Mouse (Mus musculus) CH12.LX (cell line): ENCODE results near the gene Zfp420. TPM values are rescaled to one million over a fixed set of nuclear protein-coding genes. Genes with fewer than 3 reads are reported as not detected.

Source experiments
- DNase-seq: peaks from one replicate; pipeline ENCODE4 v3.0.0-alpha.2; 2013; ENCODE audit errors: extremely low read depth
- H3K27ac ChIP-seq: 2 replicates; pipeline ENCODE4 v1.5.1; 2012; ENCODE audit warnings: low read depth, mild to moderate bottlenecking, control low read depth, moderate library complexity; ENCODE audit not compliant: insufficient read depth
- H3K27me3 ChIP-seq: replicated peaks from 2 replicates; pipeline ENCODE3; 2012; ENCODE audit warnings: inconsistent platforms
- H3K36me3 ChIP-seq, 2 experiments: replicated peaks in 1 of 2; 2 replicates each; pipeline versions ENCODE3 to v1.6.1; 2012; ENCODE audit warnings: inconsistent platforms in 1 of 2, low read length in 1 of 2, mild to moderate bottlenecking in 1 of 2, mixed read lengths in 1 of 2, moderate library complexity in 1 of 2; ENCODE audit not compliant: control insufficient read depth in 1 of 2, insufficient read depth in 1 of 2
- H3K4me1 ChIP-seq, 2 experiments: 2 replicates each; pipeline ENCODE4 v1.6.1; 2012; ENCODE audit warnings: inconsistent platforms in 1 of 2, moderate library complexity in 1 of 2; ENCODE audit not compliant: insufficient read depth in 2 of 2, control insufficient read depth in 1 of 2
- H3K4me2 ChIP-seq: 2 replicates; pipeline ENCODE4 v1.6.1; 2012; ENCODE audit warnings: low read depth, mild to moderate bottlenecking, control low read depth; ENCODE audit not compliant: poor library complexity, insufficient read depth, severe bottlenecking
- H3K4me3 ChIP-seq, 3 experiments: fragments of 150-350 bp in 1 of 3; sonication (generic) in 1 of 3; replicated peaks in 1 of 3; 2 replicates each; pipeline versions ENCODE3 to v1.5.1; 2011 to 2012; ENCODE audit warnings: low read depth in 2 of 3, low read length in 2 of 3, mild to moderate bottlenecking in 2 of 3, moderate library complexity in 2 of 3, control low read depth in 1 of 3, improper control_type of control experiment in 1 of 3, inconsistent platforms in 1 of 3, mixed read lengths in 1 of 3; ENCODE audit not compliant: poor library complexity in 1 of 3
- H3K79me2 ChIP-seq: replicated peaks from 2 replicates; pipeline ENCODE4 v1.6.1; 2012; ENCODE audit warnings: mild to moderate bottlenecking, moderate library complexity; ENCODE audit not compliant: control insufficient read depth, poor library complexity, insufficient read depth, severe bottlenecking; ENCODE audit errors: extremely low read depth
- H3K9ac ChIP-seq: 2 replicates; pipeline ENCODE4 v1.6.1; 2012; ENCODE audit warnings: low read depth, mild to moderate bottlenecking, control low read depth, moderate library complexity; ENCODE audit not compliant: insufficient read depth
- H3K9me3 ChIP-seq: replicated peaks from 2 replicates; pipeline ENCODE3; 2012; ENCODE audit warnings: low read length, inconsistent platforms, mixed read lengths
- E2F4 ChIP-seq: IDR thresholded peaks from 2 replicates; pipeline ENCODE4 v1.6.1; 2011; ENCODE audit warnings: low read depth, low read length, improper control_type of control experiment; ENCODE audit not compliant: insufficient replicate concordance
- EP300 ChIP-seq: IDR thresholded peaks from 2 replicates; pipeline ENCODE4 v1.6.1; 2011; ENCODE audit warnings: low read length, improper control_type of control experiment
- ETS1 ChIP-seq: conservative IDR thresholded peaks from 2 replicates; pipeline ENCODE4 v1.6.1; 2012; ENCODE audit warnings: low read depth, mild to moderate bottlenecking, inconsistent platforms, low read length, improper control_type of control experiment, moderate library complexity
- GABPA ChIP-seq: IDR thresholded peaks from 2 replicates; pipeline ENCODE4 v1.6.1; 2012; ENCODE audit warnings: low read depth, low read length, improper control_type of control experiment, inconsistent platforms; ENCODE audit not compliant: insufficient replicate concordance
- HCFC1 ChIP-seq: IDR thresholded peaks from 2 replicates; pipeline ENCODE4 v1.6.1; 2012; ENCODE audit warnings: low read depth, mild to moderate bottlenecking, inconsistent platforms, low read length, improper control_type of control experiment
- IRF4 ChIP-seq: IDR thresholded peaks from 2 replicates; pipeline ENCODE4 v1.6.1; 2014; ENCODE audit warnings: low read depth, mild to moderate bottlenecking, inconsistent platforms, low read length, improper control_type of control experiment
- JUND ChIP-seq: conservative IDR thresholded peaks from 2 replicates; pipeline ENCODE4 v1.6.1; 2011; ENCODE audit warnings: low read depth, low read length, improper control_type of control experiment
- KAT2A ChIP-seq: IDR thresholded peaks from 2 replicates; pipeline ENCODE4 v1.6.1; 2012; ENCODE audit warnings: low read length, improper control_type of control experiment, inconsistent platforms; ENCODE audit not compliant: insufficient replicate concordance
- MAFK ChIP-seq: IDR thresholded peaks from 2 replicates; pipeline ENCODE4 v1.6.1; 2011; ENCODE audit warnings: low read length, improper control_type of control experiment; ENCODE audit not compliant: insufficient replicate concordance
- MAX ChIP-seq: IDR thresholded peaks from 2 replicates; pipeline ENCODE4 v1.6.1; 2011; ENCODE audit warnings: low read length, improper control_type of control experiment
- MAZ ChIP-seq: IDR thresholded peaks from 2 replicates; pipeline ENCODE4 v1.6.1; 2012; ENCODE audit warnings: low read depth, mild to moderate bottlenecking, inconsistent platforms, low read length, improper control_type of control experiment, moderate library complexity
- MEF2A ChIP-seq: IDR thresholded peaks from 2 replicates; pipeline ENCODE4 v1.6.1; 2014; ENCODE audit warnings: low read depth, mild to moderate bottlenecking, inconsistent platforms, low read length, improper control_type of control experiment, borderline replicate concordance
- MXI1 ChIP-seq: IDR thresholded peaks from 2 replicates; pipeline ENCODE4 v1.6.1; 2011; ENCODE audit warnings: mild to moderate bottlenecking, low read depth, low read length, improper control_type of control experiment
- MYC ChIP-seq: IDR thresholded peaks from 2 replicates; pipeline ENCODE4 v1.6.1; 2011; ENCODE audit warnings: low read depth, mild to moderate bottlenecking, improper control_type of control experiment, low read length
- PAX5 ChIP-seq: IDR thresholded peaks from 2 replicates; pipeline ENCODE4 v1.6.1; 2012; ENCODE audit warnings: low read length, inconsistent platforms, mixed read lengths
- POLR2A ChIP-seq: IDR thresholded peaks from 2 replicates; pipeline ENCODE4 v1.6.1; 2011; ENCODE audit warnings: low read depth, mild to moderate bottlenecking, improper control_type of control experiment, low read length
- POLR2AphosphoS2 ChIP-seq: IDR thresholded peaks from 2 replicates; pipeline ENCODE4 v1.6.1; 2011; ENCODE audit warnings: low read depth, low read length, improper control_type of control experiment
- RAD21 ChIP-seq: IDR thresholded peaks from 2 replicates; pipeline ENCODE4 v1.6.1; 2011; ENCODE audit warnings: low read depth, mild to moderate bottlenecking, low read length, improper control_type of control experiment, moderate library complexity
- RCOR1 ChIP-seq: conservative IDR thresholded peaks from 2 replicates; pipeline ENCODE4 v1.6.1; 2012; ENCODE audit warnings: low read depth, mild to moderate bottlenecking, inconsistent platforms, low read length, improper control_type of control experiment
- SMC3 ChIP-seq: IDR thresholded peaks from 2 replicates; pipeline ENCODE4 v1.6.1; 2011; ENCODE audit warnings: low read depth, low read length, improper control_type of control experiment
- TBP ChIP-seq: conservative IDR thresholded peaks from 2 replicates; pipeline ENCODE4 v1.6.1; 2011; ENCODE audit warnings: low read depth, low read length, improper control_type of control experiment
- TCF12 ChIP-seq: IDR thresholded peaks from 2 replicates; pipeline ENCODE4 v1.6.1; 2014; ENCODE audit warnings: low read depth, mild to moderate bottlenecking, inconsistent platforms, low read length, improper control_type of control experiment
- USF1 ChIP-seq: IDR thresholded peaks from 2 replicates; pipeline ENCODE4 v1.6.1; 2014; ENCODE audit warnings: low read depth, mild to moderate bottlenecking, inconsistent platforms, low read length, improper control_type of control experiment
- ZC3H11A ChIP-seq: IDR thresholded peaks from 2 replicates; pipeline ENCODE4 v1.6.1; 2012; ENCODE audit warnings: low read depth, mild to moderate bottlenecking, inconsistent platforms, low read length, improper control_type of control experiment
- ZKSCAN1 ChIP-seq: IDR thresholded peaks from 2 replicates; pipeline ENCODE4 v1.6.1; 2012; ENCODE audit warnings: low read depth, inconsistent platforms, low read length, improper control_type of control experiment, borderline replicate concordance
- ZNF384 ChIP-seq: IDR thresholded peaks from 2 replicates; pipeline ENCODE4 v1.6.1; 2012; ENCODE audit warnings: low read depth, low read length, improper control_type of control experiment, inconsistent platforms
- dilution Hi-C: fragments of 300-500 bp; cut with MboI; formaldehyde crosslinking; loops from 2 replicates; pipeline ENCODE4 v1.14.3; 2020; ENCODE audit warnings: low sequenced_read_pairs; ENCODE audit not compliant: extremely low pct_unique_long_range_greater_than_20kb, extremely low pct_ligation_motif_present
- in situ Hi-C: fragments of 300-500 bp; cut with MboI; formaldehyde crosslinking; loops from 3 replicates; pipeline ENCODE4 v1.14.3; 2019; ENCODE audit warnings: low sequenced_read_pairs, low pct_ligation_motif_present, low pct_unique_long_range_greater_than_20kb, mixed read lengths
- polyA plus RNA-seq: library from polyadenylated mRNA; unstranded; fragments of >175 nt; gene quantifications from 2 replicates; pipeline ENCODE4 v1.2.1, GENCODE M21; 2012; ENCODE audit warnings: low read depth; ENCODE audit not compliant: insufficient read length
- total RNA-seq, 2 experiments: library from RNA; depleted of rRNA; stranded (reverse); fragments of 300-350 nt in 1 of 2; fragments of >200 nt in 1 of 2; gene quantifications; 2 replicates each; pipeline ENCODE4 v1.2.3; 2012 to 2014

Gene Zfp420
- total and polyA plus RNA-seq, 3 experiments, result 2.5 to 4.8 (median 3.3) TPM

DNA sequence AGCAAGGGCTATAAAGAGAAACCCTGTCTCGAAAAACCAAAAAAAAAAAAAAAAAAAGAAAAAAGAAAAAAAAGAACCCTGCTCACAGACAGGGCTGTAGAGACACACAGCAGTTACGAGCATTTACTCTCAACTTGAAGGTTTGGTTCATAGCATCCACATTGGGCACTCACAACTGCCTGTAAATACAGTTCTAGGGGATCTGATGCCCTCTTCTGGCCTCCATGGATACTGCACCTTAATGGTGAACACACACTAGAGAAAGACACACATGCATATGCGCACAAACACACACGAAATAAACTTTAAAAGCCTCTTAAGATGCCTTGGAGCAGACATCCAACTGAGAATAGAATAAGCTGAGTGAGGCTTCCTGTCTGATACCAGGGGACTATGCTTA lies 38.6 kb downstream of the Zfp420 start:
- DNase-seq, result no peak
- Histone ChIP-seq H3K4me1 (no peaks in the 10 kb centered on the region; a peak in 1 of 4 replicates), H3K9ac (no peak overlapping the region), H3K4me3 (no peak overlapping the region), H3K4me2 (no peak overlapping the region), H3K27me3 (no peaks in the 10 kb centered on the region), H3K27ac (no peak overlapping the region), H3K79me2 (no peaks in the 10 kb centered on the region), H3K9me3 (peaks cover 46% of the 10 kb centered on the region), H3K36me3 (peaks cover 59 to 87% of the 10 kb centered on the region in 2 experiments)
- no peak for TF ChIP-seq GABPA
- TF ChIP-seq USF1, result no peak
- TF ChIP-seq E2F4, result no peak
- no peak for TF ChIP-seq KAT2A
- TF ChIP-seq MAZ, result no peak
- no peak for TF ChIP-seq PAX5
- TF ChIP-seq RCOR1, result no peak
- no peak for TF ChIP-seq RAD21
- TF ChIP-seq POLR2A, result no peak
- no peak for TF ChIP-seq ETS1
- TF ChIP-seq MAFK, result no peak
- TF ChIP-seq JUND, result no peak
- TF ChIP-seq ZKSCAN1, result no peak
- TF ChIP-seq MYC, result no peak
- no peak for TF ChIP-seq TBP
- no peak for TF ChIP-seq MEF2A
- TF ChIP-seq ZC3H11A, result no peak
- in situ Hi-C loops, result no loop called here
- dilution Hi-C loops, result no loop called here

DNA sequence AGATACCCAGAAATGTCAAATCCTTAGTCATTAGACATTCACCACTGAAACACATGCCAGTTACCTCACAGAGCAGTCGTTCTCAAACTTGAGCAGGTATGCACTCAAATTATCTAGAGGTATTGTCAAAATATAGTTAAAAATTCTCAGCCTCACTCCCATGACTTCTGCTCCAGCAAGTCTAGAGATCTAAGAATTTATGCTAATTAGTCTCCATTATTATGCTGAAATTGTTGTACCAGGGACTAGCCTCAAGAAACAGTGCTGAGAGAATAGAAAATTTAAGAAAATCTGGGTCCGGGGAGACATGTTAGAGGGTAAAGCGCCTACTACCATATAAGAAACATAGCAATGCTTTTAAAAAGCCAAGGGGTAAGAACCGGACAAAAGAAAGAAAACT lies 44.3 kb downstream of the Zfp420 start:
- TF ChIP-seq POLR2AphosphoS2 (no peak), IRF4 (no peak), ZNF384 (no peak), SMC3 (no peak), EP300 (no peak), KAT2A (no peak), RCOR1 (no peak), TCF12 (no peak), MAX (no peak), MXI1 (no peak), HCFC1 (no peak), GABPA (no peak), MAFK (no peak)
- Histone ChIP-seq H3K27ac (no peak overlapping the region), H3K79me2 (peaks cover 4% of the 10 kb centered on the region; the same call in 1 of the 2 replicates), H3K4me3 (no peak overlapping the region), H3K9ac (no peak overlapping the region), H3K27me3 (no peaks in the 10 kb centered on the region), H3K9me3 (peaks cover 5% of the 10 kb centered on the region), H3K36me3 (peaks cover 17 to 43% of the 10 kb centered on the region in 2 experiments), H3K4me1 (peaks cover 0 to 16% of the 10 kb centered on the region in 2 experiments; a peak in 1 of 4 replicates), H3K4me2 (no peak overlapping the region)
- dilution Hi-C loops (no loop called here), in situ Hi-C loops (no loop called here)
- no peak for DNase-seq
